Mouse (Mus musculus): Measurements from ENCODE around the gene Inpp5a. TPM values are rescaled to one million over a fixed set of nuclear protein-coding genes. Genes with fewer than 3 reads are reported as not detected.

Inpp5a gene
- total and polyA plus RNA-seq, 2 experiments from 2014 or later: 15.1 to 21.2 TPM

DNA sequence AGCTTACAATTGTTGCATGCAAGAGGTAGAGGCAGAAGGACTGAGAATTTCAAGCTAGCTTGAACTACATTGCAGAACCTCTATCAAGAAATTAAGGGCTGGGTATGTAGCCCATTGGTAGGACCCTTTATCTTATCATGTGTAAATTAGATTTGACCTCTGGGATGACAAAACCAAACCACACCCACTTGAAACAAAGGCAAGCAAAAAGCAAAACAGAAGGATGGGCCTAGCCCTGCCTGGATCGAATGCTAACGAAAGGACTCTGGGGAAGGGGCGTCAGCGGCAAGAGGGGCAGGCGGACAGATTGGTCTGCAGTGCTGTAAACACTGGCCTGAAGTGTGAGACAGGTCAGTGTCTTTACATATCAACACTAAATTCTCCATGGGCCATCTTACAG is 202.4 kb downstream of the Inpp5a start:
- Histone ChIP-seq H3K4me1 (ENCODE audit: insufficient read depth, low read length) (no peaks in the 10 kb centered on the region), H3K9me3 (ENCODE audit: low read length) (no peaks in the 10 kb centered on the region), H3K4me3 (ENCODE audit: low read depth, low read length) (no peak overlapping the region), H3K4me2 (ENCODE audit: low read depth, low read length, poor library complexity, severe bottlenecking) (no peak overlapping the region), H3K27me3 (ENCODE audit: insufficient read depth, low read length) (peaks cover 31% of the 10 kb centered on the region), H3K9ac (replicated peaks; ENCODE audit: low read length, poor library complexity, severe bottlenecking) (no peak overlapping the region), H3K27ac (ENCODE audit: low read depth, low read length) (no peak overlapping the region), H3K36me3 (ENCODE audit: insufficient read depth, low read length) (no peaks in the 10 kb centered on the region)
- WGBS: 88% methylated on average over 5 of the region's 5 CpGs
- no peak for TF ChIP-seq CTCF (IDR thresholded peaks at IDR 0.05)
- DNase-seq (ENCODE audit: low spot score): no peak
- no peak for ATAC-seq (ENCODE audit: low FRiP score)

DNA sequence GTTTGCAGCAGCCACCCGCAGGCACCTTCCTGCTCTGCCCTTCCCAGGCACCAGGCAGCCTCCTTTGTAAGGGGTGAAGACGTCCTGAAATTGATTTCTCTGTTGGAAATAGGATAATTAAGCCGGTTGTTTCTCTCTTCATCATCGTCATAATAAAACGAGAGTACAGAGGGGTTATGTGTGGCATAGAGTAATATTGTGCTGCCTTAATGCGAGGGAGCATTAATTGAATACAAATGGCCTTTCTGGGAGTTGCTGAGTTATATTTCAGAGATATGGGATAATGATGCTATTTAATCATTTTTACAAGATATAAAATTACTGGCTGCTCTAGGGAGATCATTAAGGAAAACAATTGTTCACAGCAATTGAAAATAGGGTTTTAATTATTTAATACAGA is 206.4 kb downstream of the Inpp5a start:
- no peak for ATAC-seq (ENCODE audit: low FRiP score)
- no peak for TF ChIP-seq CTCF (IDR thresholded peaks at IDR 0.05)
- H3K4me3 ChIP-seq (ENCODE audit: low read depth, low read length): no peak overlapping the region
- H3K36me3 ChIP-seq (ENCODE audit: insufficient read depth, low read length): no peaks in the 10 kb centered on the region
- no peaks in the 10 kb centered on the region for H3K4me1 ChIP-seq (ENCODE audit: insufficient read depth, low read length)
- no peaks in the 10 kb centered on the region for H3K9me3 ChIP-seq (ENCODE audit: low read length)
- H3K27ac ChIP-seq (ENCODE audit: low read depth, low read length): no peak overlapping the region
- DNase-seq (ENCODE audit: low spot score): no peak
- no peaks in the 10 kb centered on the region for H3K27me3 ChIP-seq (ENCODE audit: insufficient read depth, low read length)
- no peak overlapping the region for H3K4me2 ChIP-seq (ENCODE audit: low read depth, low read length, poor library complexity, severe bottlenecking)
- H3K9ac ChIP-seq (replicated peaks; ENCODE audit: low read length, poor library complexity, severe bottlenecking): no peak overlapping the region
- 63% methylated on average over 6 of the region's 6 CpGs for WGBS

DNA sequence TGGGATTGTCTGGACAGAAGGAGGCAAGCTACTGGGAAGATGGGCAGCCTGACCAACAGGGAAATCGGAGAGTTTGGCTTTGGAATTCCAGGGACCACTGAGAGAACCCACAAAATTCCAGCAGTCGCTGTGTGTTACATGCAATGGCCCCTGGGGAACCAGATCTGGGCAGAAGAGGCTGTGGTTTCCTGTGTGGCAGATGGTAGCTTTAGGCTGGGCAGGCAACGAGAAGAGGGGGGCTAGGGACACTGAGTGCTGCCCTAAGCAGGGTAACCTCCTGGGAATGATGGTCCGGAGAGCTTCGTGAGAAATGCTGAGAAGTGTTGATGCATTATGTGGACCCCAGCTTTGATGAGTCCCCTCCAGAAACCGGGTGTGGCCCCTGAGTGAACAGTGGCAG is 207.0 kb downstream of the Inpp5a start:
- Histone ChIP-seq H3K27ac (ENCODE audit: low read depth, low read length) (no peak overlapping the region), H3K4me3 (ENCODE audit: low read depth, low read length) (no peak overlapping the region), H3K36me3 (ENCODE audit: insufficient read depth, low read length) (no peaks in the 10 kb centered on the region), H3K9me3 (ENCODE audit: low read length) (no peaks in the 10 kb centered on the region), H3K4me2 (ENCODE audit: low read depth, low read length, poor library complexity, severe bottlenecking) (no peak overlapping the region), H3K4me1 (ENCODE audit: insufficient read depth, low read length) (no peaks in the 10 kb centered on the region), H3K9ac (replicated peaks; ENCODE audit: low read length, poor library complexity, severe bottlenecking) (no peak overlapping the region), H3K27me3 (ENCODE audit: insufficient read depth, low read length) (no peaks in the 10 kb centered on the region)
- no peak for TF ChIP-seq CTCF (IDR thresholded peaks at IDR 0.05)
- 73% methylated on average over 6 of the region's 6 CpGs for WGBS
- DNase-seq (ENCODE audit: low spot score) (no peak), ATAC-seq (ENCODE audit: low FRiP score) (no peak)

GRCm38 (mm10) chr7:139610328-139610727 is 221.4 kb downstream of the Inpp5a start:
- TF ChIP-seq CTCF (IDR thresholded peaks at IDR 0.05): no peak
- no peaks in the 10 kb centered on the region for H3K9me3 ChIP-seq (ENCODE audit: low read length)
- no peaks in the 10 kb centered on the region for H3K4me1 ChIP-seq (ENCODE audit: insufficient read depth, low read length)
- no peak overlapping the region for H3K4me2 ChIP-seq (ENCODE audit: low read depth, low read length, poor library complexity, severe bottlenecking)
- no peak overlapping the region for H3K4me3 ChIP-seq (ENCODE audit: low read depth, low read length)
- ATAC-seq (ENCODE audit: low FRiP score): no peak
- no peak overlapping the region for H3K9ac ChIP-seq (replicated peaks; ENCODE audit: low read length, poor library complexity, severe bottlenecking)
- 0 out of 2 replicates have a peak, but pooled peaks cover 2% of the 10 kb centered on the region for H3K27me3 ChIP-seq (ENCODE audit: insufficient read depth, low read length)
- WGBS: 90% methylated on average over 2 of the region's 2 CpGs
- H3K36me3 ChIP-seq (ENCODE audit: insufficient read depth, low read length): no peaks in the 10 kb centered on the region
- no peak for DNase-seq (ENCODE audit: low spot score)
- no peak overlapping the region for H3K27ac ChIP-seq (ENCODE audit: low read depth, low read length)

DNA sequence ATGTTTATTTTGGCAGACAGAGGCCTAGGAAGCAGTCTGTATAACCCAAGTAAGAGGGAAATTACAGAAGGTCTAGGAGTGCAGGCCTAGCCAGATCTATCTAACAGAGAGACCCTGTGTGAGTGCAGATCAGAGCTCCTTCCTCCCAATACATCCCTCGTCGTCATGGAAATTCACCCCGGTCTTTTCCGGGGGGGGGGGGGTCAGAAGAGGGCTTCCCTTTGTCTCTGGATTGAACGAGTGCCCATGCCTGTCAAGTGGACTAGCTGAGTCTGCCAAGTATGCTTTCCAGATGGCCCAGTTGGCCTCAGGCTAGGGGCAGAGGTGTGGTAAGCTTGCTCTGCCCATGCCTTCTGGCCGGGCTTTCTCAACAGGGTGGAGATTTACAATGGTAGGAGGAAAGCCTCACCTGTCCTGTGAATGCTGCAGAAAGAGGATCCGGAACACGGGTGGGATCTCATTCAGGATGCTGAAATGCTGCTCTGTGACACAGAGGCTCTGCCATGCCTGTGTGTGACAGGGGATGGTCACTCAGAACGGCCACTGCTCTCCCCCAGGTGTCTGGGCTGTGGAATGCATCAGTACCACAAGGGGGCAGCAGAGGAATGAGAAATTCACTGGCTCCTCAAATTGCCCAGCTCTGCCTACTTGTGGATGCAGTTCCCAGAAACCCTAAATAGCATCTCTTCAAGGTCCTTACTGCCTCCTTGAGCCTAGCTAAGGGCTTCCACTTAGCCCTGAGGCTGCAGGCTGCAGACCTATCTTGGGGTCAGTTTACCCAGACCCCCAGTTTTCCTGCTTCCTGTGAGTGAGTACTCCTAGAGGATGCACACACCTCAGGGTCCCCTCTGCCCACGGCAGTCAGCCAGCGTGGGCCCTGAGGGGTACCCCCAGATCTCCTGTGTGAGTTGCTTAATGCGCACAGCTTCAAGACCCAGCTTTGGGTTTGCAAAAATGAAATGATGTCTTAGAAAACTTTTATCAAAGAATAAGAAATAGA is 227.2 kb downstream of the Inpp5a start:
- DNase-seq (ENCODE audit: low spot score) (peak; percentile 91), ATAC-seq (ENCODE audit: low FRiP score) (peak; percentile 85)
- peak overlapping the region; percentile 7; the same call in 1 of the 2 replicates for H3K4me2 ChIP-seq (ENCODE audit: low read depth, low read length, poor library complexity, severe bottlenecking)
- no peaks in the 10 kb centered on the region for H3K36me3 ChIP-seq (ENCODE audit: insufficient read depth, low read length)
- WGBS: 35% methylated on average over 12 of the region's 12 CpGs
- H3K4me3 ChIP-seq (ENCODE audit: low read depth, low read length): no peak overlapping the region
- no peaks in the 10 kb centered on the region; the same call in 1 of the 2 replicates for H3K27me3 ChIP-seq (ENCODE audit: insufficient read depth, low read length)
- no peaks in the 10 kb centered on the region for H3K9me3 ChIP-seq (ENCODE audit: low read length)
- no peak overlapping the region for H3K27ac ChIP-seq (ENCODE audit: low read depth, low read length)
- peak; percentile 95 for TF ChIP-seq CTCF (IDR thresholded peaks at IDR 0.05)
- H3K4me1 ChIP-seq (ENCODE audit: insufficient read depth, low read length): no peaks in the 10 kb centered on the region
- H3K9ac ChIP-seq (replicated peaks; ENCODE audit: low read length, poor library complexity, severe bottlenecking): no peak overlapping the region

GRCm38 (mm10) chr7:139622568-139622967 is 233.7 kb downstream of the Inpp5a start:
- H3K4me2 ChIP-seq (ENCODE audit: low read depth, low read length, poor library complexity, severe bottlenecking): no peak overlapping the region
- DNase-seq (ENCODE audit: low spot score): no peak
- no peak overlapping the region for H3K9ac ChIP-seq (replicated peaks; ENCODE audit: low read length, poor library complexity, severe bottlenecking)
- ATAC-seq (ENCODE audit: low FRiP score): no peak
- no peak overlapping the region for H3K27ac ChIP-seq (ENCODE audit: low read depth, low read length)
- no peaks in the 10 kb centered on the region for H3K9me3 ChIP-seq (ENCODE audit: low read length)
- 88% methylated on average over 13 of the region's 13 CpGs for WGBS
- no peak for TF ChIP-seq CTCF (IDR thresholded peaks at IDR 0.05)
- no peaks in the 10 kb centered on the region; the same call in 1 of the 2 replicates for H3K27me3 ChIP-seq (ENCODE audit: insufficient read depth, low read length)
- no peaks in the 10 kb centered on the region for H3K36me3 ChIP-seq (ENCODE audit: insufficient read depth, low read length)
- no peaks in the 10 kb centered on the region for H3K4me1 ChIP-seq (ENCODE audit: insufficient read depth, low read length)
- no peak overlapping the region for H3K4me3 ChIP-seq (ENCODE audit: low read depth, low read length)
